Mouse (Mus musculus): Measurements from ENCODE around the gene Tgfb3.

- TF ChIP-seq CTCF (IDR thresholded peaks at IDR 0.05; ENCODE audit: borderline replicate concordance, insufficient read depth, low read length) (no peak), POLR2A (IDR thresholded peaks at IDR 0.05; ENCODE audit: low read depth, low read length) (no peak)
These were observed 64.2 kb downstream of the Tgfb3 start for GRCm38 (mm10) chr12:86014621-86015020.
